Mouse (Mus musculus): ENCODE data around the gene Slc35a2. TPM values are rescaled to one million over a fixed set of nuclear protein-coding genes. Genes with fewer than 3 reads are reported as not detected.
A peak's percentile ranks its signal among the peaks of the same experiment; 100 is the strongest.
"Not testable (repeated sequence)": the region's sequence is repeated elsewhere in the genome, so short reads cannot be mapped to it uniquely, and the experiment has no call there.

The Slc35a2 gene
- total RNA-seq, 2 experiments from 2014 or later: 39.9 to 40.9 TPM

- no peak for DNase-seq
Measured at GRCm38 (mm10) chrX:7907735-7908134, 23.9 kb downstream of the Slc35a2 start, which contains the start of gene Gm10491. Gene Gm10491 (minus strand): TSS chrX:7907835.

GRCm38 (mm10) chrX:7909242-7909641 lies 25.4 kb downstream of the Slc35a2 start, which contains the start of gene Gm10490:
Gene Gm10490 (plus strand): TSS chrX:7909542.
- DNase-seq: not testable (repeated sequence)

- DNase-seq: no peak
Measured at GRCm38 (mm10) chrX:7910473-7910872, 26.6 kb downstream of the Slc35a2 start.

- DNase-seq: not testable (repeated sequence)
Measured at GRCm38 (mm10) chrX:7915669-7916068, 31.8 kb downstream of the Slc35a2 start.

GRCm38 (mm10) chrX:7917960-7918359 lies 34.1 kb downstream of the Slc35a2 start:
- DNase-seq: not testable (repeated sequence)

- peak; percentile 32 to 33 for DNase-seq
Measured at GRCm38 (mm10) chrX:7919601-7920383, 36.0 kb downstream of the Slc35a2 start, which contains the start of gene Pcsk1n. Gene Pcsk1n (plus strand): TSS chrX:7919822.

GRCm38 (mm10) chrX:7922032-7922431 lies 38.2 kb downstream of the Slc35a2 start:
- DNase-seq: no peak

- DNase-seq: no peak
Measured at GRCm38 (mm10) chrX:7926266-7926665, 42.4 kb downstream of the Slc35a2 start.

GRCm38 (mm10) chrX:7927116-7927515 lies 43.3 kb downstream of the Slc35a2 start:
- DNase-seq: no peak

GRCm38 (mm10) chrX:7928270-7928790 lies 44.5 kb downstream of the Slc35a2 start, which contains the start of gene Eras:
Gene Eras (minus strand): TSS chrX:7928607.
- DNase-seq: no peak

GRCm38 (mm10) chrX:7936874-7937273 lies 53.0 kb downstream of the Slc35a2 start:
- no peak for DNase-seq

GRCm38 (mm10) chrX:7937667-7938066 lies 53.8 kb downstream of the Slc35a2 start:
- no peak for DNase-seq

Other genes with a start within 250 kb of the Slc35a2 start
- gene Syp, start 245.6 kb upstream of the Slc35a2 start, total RNA-seq (2021): 1,000 to 10,000 TPM; 1,719 to 2,032 TPM
- under 1 TPM; 0.62 to 0.99 TPM for gene Prickle3, start 226.8 kb upstream of the Slc35a2 start, total RNA-seq (2021)
- 1 to 10 TPM; 5.1 to 5.7 TPM for gene Plp2, start 212.6 kb upstream of the Slc35a2 start, total RNA-seq (2021)
- under 1 TPM; 0.15 to 0.30 TPM for gene Magix, start 202.8 kb upstream of the Slc35a2 start, total RNA-seq (2021)
- 10 to 100 TPM; 35.0 to 36.2 TPM for gene Gpkow, start 186.9 kb upstream of the Slc35a2 start, total RNA-seq (2021)
- 10 to 100 TPM; 56.6 to 65.1 TPM for gene Wdr45, start 169.7 kb upstream of the Slc35a2 start, total RNA-seq (2021)
- under 1 TPM in 1 of 2 experiments, not detected in 1; 0.61 TPM for gene Gm45208, start 161.8 kb upstream of the Slc35a2 start, total RNA-seq (2021)
- 100 to 1,000 TPM; 101 to 104 TPM for gene Praf2, start 155.6 kb upstream of the Slc35a2 start, total RNA-seq (2021)
- gene Ccdc120, start 133.1 kb upstream of the Slc35a2 start, total RNA-seq (2021): 10 to 100 TPM; 14.3 to 16.0 TPM
- gene Tfe3, start 121.5 kb upstream of the Slc35a2 start, total RNA-seq (2021): 10 to 100 TPM; 26.7 to 27.4 TPM
- gene Gripap1, start 94.3 kb upstream of the Slc35a2 start, total RNA-seq (2021): 100 to 1,000 TPM in 1 of 2 experiments, 10 to 100 TPM in 1; 92.2 to 106 TPM
- 10 to 100 TPM in 1 of 2 experiments, 1 to 10 TPM in 1; 7.3 to 10.3 TPM for gene Kcnd1, start 61.7 kb upstream of the Slc35a2 start, total RNA-seq (2021)
- gene Otud5, start 42.7 kb upstream of the Slc35a2 start, total RNA-seq (2021): 10 to 100 TPM; 79.8 to 82.6 TPM
- 10 to 100 TPM; 57.8 to 58.6 TPM for gene Pim2, start 5.8 kb upstream of the Slc35a2 start, total RNA-seq (2021)
- gene Pqbp1, start 15.2 kb downstream of the Slc35a2 start, total RNA-seq (2021): 10 to 100 TPM; 82.7 to 83.6 TPM
- 10 to 100 TPM; 22.2 to 24.0 TPM for gene Timm17b, start 15.3 kb downstream of the Slc35a2 start, total RNA-seq (2021)
- not detected for gene Gm10491, start 23.8 kb downstream of the Slc35a2 start, total RNA-seq (2021)
- 1 to 10 TPM in 1 of 2 experiments, not detected in 1; 1.2 TPM for gene Gm10490, start 25.5 kb downstream of the Slc35a2 start, total RNA-seq (2021)
- 100 to 1,000 TPM; 365 to 412 TPM for gene Pcsk1n, start 35.8 kb downstream of the Slc35a2 start, total RNA-seq (2021)
- not detected for gene Eras, start 44.6 kb downstream of the Slc35a2 start, total RNA-seq (2021)
- 10 to 100 TPM; 50.6 to 50.8 TPM for gene Hdac6, start 63.9 kb downstream of the Slc35a2 start, total RNA-seq (2021)
- gene Gata1, start 94.0 kb downstream of the Slc35a2 start, total RNA-seq (2021): not detected
- gene Glod5, start 134.5 kb downstream of the Slc35a2 start, total RNA-seq (2021): under 1 TPM in 1 of 2 experiments, not detected in 1; 0.81 TPM
- 10 to 100 TPM; 19.1 to 19.8 TPM for gene Suv39h1, start 190.7 kb downstream of the Slc35a2 start, total RNA-seq (2021)
- gene Was, start 206.5 kb downstream of the Slc35a2 start, total RNA-seq (2021): 1 to 10 TPM in 1 of 2 experiments, under 1 TPM in 1; 0.81 to 1.2 TPM
- gene Wdr13, start 248.9 kb downstream of the Slc35a2 start, total RNA-seq (2021): 100 to 1,000 TPM; 215 to 227 TPM

All from layer of hippocampus, postnatal 36 days (tissue).